Comparison of ENCODE assay signal across 9 mouse cellular contexts in genomic region chr11:98721458-98722226, GRCm38 (mm10). TPM values are rescaled to one million over a fixed set of nuclear protein-coding genes. Genes with fewer than 3 reads are reported as not detected.
A peak's percentile ranks its signal among the peaks of the same experiment; 100 is the strongest.
DNase-seq lines count a peak whose midpoint lies in the region; ATAC-seq and TF ChIP-seq lines count a peak whose summit lies in the region.
"Had no signal": no experiment of that assay in that cellular context is flagged by ENCODE, and none has a peak within 500 bp of the region (broad histone marks: within the 10 kb centered on the region; RNA-seq: fewer than 3 reads in every experiment).

No protein-coding gene starts in this region.

- no peak overlapping the region for H3K4me3 ChIP-seq in forebrain, embryonic 13.5 days
- H3K4me3 ChIP-seq in forebrain, embryonic 14.5 days (ENCODE audit: low read depth, low read length): no peak overlapping the region
- H3K4me3 ChIP-seq in hindbrain, postnatal 0 days (ENCODE audit: low read length): no peak overlapping the region
- no peak overlapping the region for H3K4me3 ChIP-seq in limb, embryonic 11.5 days (ENCODE audit: low read depth, low read length)
- no peak overlapping the region for H3K4me3 ChIP-seq in stomach, postnatal 0 days (ENCODE audit: low read depth, low read length)
- no peak overlapping the region for H3K4me3 ChIP-seq in midbrain, embryonic 11.5 days (ENCODE audit: low read depth, low read length)

- H3K4me2 ChIP-seq in forebrain, embryonic 13.5 days: no peak overlapping the region
- H3K4me2 ChIP-seq in forebrain, embryonic 14.5 days (ENCODE audit: low read length): no peak overlapping the region
- no peak overlapping the region for H3K4me2 ChIP-seq in hindbrain, postnatal 0 days (ENCODE audit: low read depth, low read length)
- no peak overlapping the region for H3K4me2 ChIP-seq in limb, embryonic 11.5 days (ENCODE audit: low read depth, severe bottlenecking)
- no peak overlapping the region for H3K4me2 ChIP-seq in stomach, postnatal 0 days (replicated peaks; ENCODE audit: low read depth)
- no peak overlapping the region for H3K4me2 ChIP-seq in midbrain, embryonic 11.5 days

- WGBS in forebrain, embryonic 13.5 days: 71% methylated on average over 24 of the region's 24 CpGs
- WGBS in forebrain, embryonic 14.5 days: 72% methylated on average over 24 of the region's 24 CpGs
- WGBS in hindbrain, postnatal 0 days: 61% methylated on average over 24 of the region's 24 CpGs
- WGBS in limb, embryonic 11.5 days: 51% methylated on average over 24 of the region's 24 CpGs
- 46% methylated on average over 24 of the region's 24 CpGs for WGBS in stomach, postnatal 0 days
- 73% methylated on average over 24 of the region's 24 CpGs for WGBS in midbrain, embryonic 11.5 days

- 0 out of 2 replicates have a peak overlapping the region, but pooled peaks have one; percentile 8 for H3K9ac ChIP-seq in forebrain, embryonic 13.5 days
- no peak overlapping the region for H3K9ac ChIP-seq in forebrain, embryonic 14.5 days (ENCODE audit: low read length)
- no peak overlapping the region for H3K9ac ChIP-seq in hindbrain, postnatal 0 days (replicated peaks; ENCODE audit: low read length)
- no peak overlapping the region for H3K9ac ChIP-seq in limb, embryonic 11.5 days (ENCODE audit: low read length)
- H3K9ac ChIP-seq in stomach, postnatal 0 days (ENCODE audit: low read length): peak overlapping the region; percentile 23; the same call in 1 of the 2 replicates
- H3K9ac ChIP-seq in midbrain, embryonic 11.5 days (ENCODE audit: low read length): no peak overlapping the region

- no peak overlapping the region for H3K27ac ChIP-seq in forebrain, embryonic 13.5 days
- H3K27ac ChIP-seq in forebrain, embryonic 14.5 days (ENCODE audit: low read depth, low read length): no peak overlapping the region
- H3K27ac ChIP-seq in hindbrain, postnatal 0 days: peak overlapping the region; percentile 46; the same call in 1 of the 2 replicates
- no peak overlapping the region for H3K27ac ChIP-seq in limb, embryonic 11.5 days (replicated peaks; ENCODE audit: low read depth, low read length)
- H3K27ac ChIP-seq in stomach, postnatal 0 days (replicated peaks): peak overlapping the region; percentile 73
- H3K27ac ChIP-seq in midbrain, embryonic 11.5 days (ENCODE audit: low read depth, low read length): no peak overlapping the region

- peaks cover 53% of the 10 kb centered on the region for H3K36me3 ChIP-seq in forebrain, embryonic 13.5 days (ENCODE audit: poor library complexity, severe bottlenecking)
- peaks cover 55% of the 10 kb centered on the region for H3K36me3 ChIP-seq in forebrain, embryonic 14.5 days (ENCODE audit: control insufficient read depth, insufficient read depth, low read length)
- peaks cover 18% of the 10 kb centered on the region; the same call in 1 of the 2 replicates for H3K36me3 ChIP-seq in hindbrain, postnatal 0 days (ENCODE audit: insufficient read depth, low read length)
- H3K36me3 ChIP-seq in limb, embryonic 11.5 days (ENCODE audit: control insufficient read depth, insufficient read depth, low read length): no peaks in the 10 kb centered on the region
- H3K36me3 ChIP-seq in stomach, postnatal 0 days (ENCODE audit: control insufficient read depth, insufficient read depth, low read length): peaks cover 9% of the 10 kb centered on the region; the same call in 1 of the 2 replicates
- peaks cover 7% of the 10 kb centered on the region; the same call in 1 of the 2 replicates for H3K36me3 ChIP-seq in midbrain, embryonic 11.5 days (ENCODE audit: control insufficient read depth, insufficient read depth, low read length)

- no peaks in the 10 kb centered on the region for H3K9me3 ChIP-seq in forebrain, embryonic 13.5 days (replicated peaks)
- H3K9me3 ChIP-seq in forebrain, embryonic 14.5 days (replicated peaks; ENCODE audit: control insufficient read depth, low read length): no peaks in the 10 kb centered on the region
- H3K9me3 ChIP-seq in hindbrain, postnatal 0 days (ENCODE audit: low read length): no peaks in the 10 kb centered on the region
- H3K9me3 ChIP-seq in limb, embryonic 11.5 days (ENCODE audit: control insufficient read depth, low read length): no peaks in the 10 kb centered on the region
- no peaks in the 10 kb centered on the region for H3K9me3 ChIP-seq in stomach, postnatal 0 days (ENCODE audit: control insufficient read depth, low read length)
- H3K9me3 ChIP-seq in midbrain, embryonic 11.5 days (ENCODE audit: control insufficient read depth, low read length): no peaks in the 10 kb centered on the region

- no peaks in the 10 kb centered on the region for H3K27me3 ChIP-seq in forebrain, embryonic 13.5 days
- H3K27me3 ChIP-seq in forebrain, embryonic 14.5 days (replicated peaks; ENCODE audit: control insufficient read depth, insufficient read depth, low read length): no peaks in the 10 kb centered on the region
- no peaks in the 10 kb centered on the region for H3K27me3 ChIP-seq in hindbrain, postnatal 0 days (ENCODE audit: insufficient read depth, low read length)
- H3K27me3 ChIP-seq in limb, embryonic 11.5 days (ENCODE audit: control insufficient read depth, insufficient read depth, low read length): no peaks in the 10 kb centered on the region
- H3K27me3 ChIP-seq in stomach, postnatal 0 days (ENCODE audit: control insufficient read depth, insufficient read depth, low read length): no peaks in the 10 kb centered on the region
- no peaks in the 10 kb centered on the region for H3K27me3 ChIP-seq in midbrain, embryonic 11.5 days (ENCODE audit: control insufficient read depth, insufficient read depth, low read length)

- no peak for TF ChIP-seq EP300 in stomach, postnatal 0 days (optimal IDR thresholded peaks at IDR 0.05)

- peak; percentile 63 for TF ChIP-seq CTCF in hindbrain, postnatal 0 days (IDR thresholded peaks at IDR 0.05; ENCODE audit: low read depth)
- peak; percentile 78 for TF ChIP-seq CTCF in stomach, postnatal 0 days (IDR thresholded peaks at IDR 0.05; ENCODE audit: low read depth)

- no peak for ATAC-seq in forebrain, embryonic 13.5 days
- no peak for ATAC-seq in forebrain, embryonic 14.5 days
- ATAC-seq in hindbrain, postnatal 0 days: peak; percentile 85
- ATAC-seq in limb, embryonic 11.5 days (ENCODE audit: insufficient number of reproducible peaks, low FRiP score, low TSS enrichment, low read depth): no peak
- peak; percentile 53; the same call in 1 of the 2 replicates for ATAC-seq in stomach, postnatal 0 days (ENCODE audit: low FRiP score, low TSS enrichment)
- ATAC-seq in midbrain, embryonic 11.5 days (ENCODE audit: low FRiP score): no peak

- DNase-seq in forebrain, embryonic 14.5 days (ENCODE audit: low spot score): no peak
- DNase-seq in MN1 (ENCODE audit: low spot score): peak; percentile 42
- DNase-seq in fibroblast of lung, adult 2 months (ENCODE audit: low read depth): peak; percentile 88
- peak; percentile 72 for DNase-seq in hindbrain, postnatal 0 days (ENCODE audit: low spot score)
- DNase-seq in limb, embryonic 11.5 days (ENCODE audit: low spot score): peak; percentile 55
- DNase-seq in stomach, postnatal 0 days (ENCODE audit: low spot score): peak; percentile 57
- no peak for DNase-seq in midbrain, embryonic 11.5 days (ENCODE audit: low spot score, missing footprints)

- H3K4me1 ChIP-seq in forebrain, embryonic 13.5 days: peaks cover 14% of the 10 kb centered on the region
- H3K4me1 ChIP-seq in forebrain, embryonic 14.5 days (ENCODE audit: control insufficient read depth, insufficient read depth, low read length): peaks cover 3% of the 10 kb centered on the region; the same call in 1 of the 2 replicates
- no peaks in the 10 kb centered on the region for H3K4me1 ChIP-seq in hindbrain, postnatal 0 days (ENCODE audit: insufficient read depth, low read length)
- H3K4me1 ChIP-seq in limb, embryonic 11.5 days (ENCODE audit: control insufficient read depth, insufficient read depth, low read length): peaks cover 4% of the 10 kb centered on the region; the same call in 1 of the 2 replicates
- H3K4me1 ChIP-seq in stomach, postnatal 0 days (replicated peaks; ENCODE audit: control insufficient read depth, insufficient read depth): no peaks in the 10 kb centered on the region; the same call in 1 of the 2 replicates
- H3K4me1 ChIP-seq in midbrain, embryonic 11.5 days (ENCODE audit: control insufficient read depth, insufficient read depth, low read length): no peaks in the 10 kb centered on the region; the same call in 1 of the 2 replicates

RNA-seq across cellular contexts. Expression of gene Med24, which starts 7.6 kb away (rescaled TPM):
- 79.0 and 86.0 TPM in 2 replicates for polyA plus RNA-seq in forebrain, embryonic 13.5 days (2015; fragmentation: Nextera tagmentation; extraction: Ambion mirVana)
- polyA plus RNA-seq in forebrain, embryonic 14.5 days (2014; fragmentation: Nextera tagmentation; extraction: Ambion mirVana): 76.0 and 85.9 TPM in 2 replicates
- total RNA-seq in hindbrain, postnatal 0 days (2014; rRNA removed): 63.2 and 88.6 TPM in 2 replicates
- 47.1 and 48.3 TPM in 2 replicates for polyA plus RNA-seq in hindbrain, postnatal 0 days (2015; fragmentation: Nextera tagmentation; extraction: Ambion mirVana)
- 68.0 and 69.2 TPM in 2 replicates for polyA plus RNA-seq in limb, embryonic 11.5 days (2014; fragmentation: Nextera tagmentation; extraction: Ambion mirVana)
- polyA plus RNA-seq in stomach, postnatal 0 days (2015; fragmentation: Nextera tagmentation; extraction: Ambion mirVana): 16.5 and 18.7 TPM in 2 replicates
- polyA plus RNA-seq in midbrain, embryonic 11.5 days (2014; fragmentation: Nextera tagmentation; extraction: Ambion mirVana): 66.1 and 67.1 TPM in 2 replicates

RNA-seq across cellular contexts. Expression of gene Thra, which starts 18.8 kb away (rescaled TPM):
- 93.5 and 95.2 TPM in 2 replicates for polyA plus RNA-seq in forebrain, embryonic 13.5 days (2015; fragmentation: Nextera tagmentation; extraction: Ambion mirVana)
- 164 and 199 TPM in 2 replicates for polyA plus RNA-seq in forebrain, embryonic 14.5 days (2014; fragmentation: Nextera tagmentation; extraction: Ambion mirVana)
- 725 and 812 TPM in 2 replicates for total RNA-seq in hindbrain, postnatal 0 days (2014; rRNA removed)
- 160 TPM in 2 replicates for polyA plus RNA-seq in hindbrain, postnatal 0 days (2015; fragmentation: Nextera tagmentation; extraction: Ambion mirVana)
- polyA plus RNA-seq in limb, embryonic 11.5 days (2014; fragmentation: Nextera tagmentation; extraction: Ambion mirVana): 16.5 and 17.7 TPM in 2 replicates
- 24.0 and 24.5 TPM in 2 replicates for polyA plus RNA-seq in stomach, postnatal 0 days (2015; fragmentation: Nextera tagmentation; extraction: Ambion mirVana)
- polyA plus RNA-seq in midbrain, embryonic 11.5 days (2014; fragmentation: Nextera tagmentation; extraction: Ambion mirVana): 21.9 and 23.7 TPM in 2 replicates

RNA-seq across cellular contexts. Expression of gene Csf3, which starts 20.6 kb away (rescaled TPM):
- 0.12 TPM in 1 of 2 replicates, not detected in the other for polyA plus RNA-seq in forebrain, embryonic 13.5 days (2015; fragmentation: Nextera tagmentation; extraction: Ambion mirVana)
- polyA plus RNA-seq in forebrain, embryonic 14.5 days (2014; fragmentation: Nextera tagmentation; extraction: Ambion mirVana): not detected in 2 replicates
- total RNA-seq in hindbrain, postnatal 0 days (2014; rRNA removed): not detected in 2 replicates
- polyA plus RNA-seq in hindbrain, postnatal 0 days (2015; fragmentation: Nextera tagmentation; extraction: Ambion mirVana): not detected in 2 replicates
- 0.11 TPM in 1 of 2 replicates, not detected in the other for polyA plus RNA-seq in limb, embryonic 11.5 days (2014; fragmentation: Nextera tagmentation; extraction: Ambion mirVana)
- polyA plus RNA-seq in stomach, postnatal 0 days (2015; fragmentation: Nextera tagmentation; extraction: Ambion mirVana): 0.08 and 0.11 TPM in 2 replicates
- not detected in 2 replicates for polyA plus RNA-seq in midbrain, embryonic 11.5 days (2014; fragmentation: Nextera tagmentation; extraction: Ambion mirVana)
- polyA plus RNA-seq: neural tube, embryonic 14.5 days had no signal

RNA-seq across cellular contexts. Expression of gene Psmd3, which starts 39.3 kb away (rescaled TPM):
- polyA plus RNA-seq in forebrain, embryonic 13.5 days (2015; fragmentation: Nextera tagmentation; extraction: Ambion mirVana): 187 and 198 TPM in 2 replicates
- 121 and 144 TPM in 2 replicates for polyA plus RNA-seq in forebrain, embryonic 14.5 days (2014; fragmentation: Nextera tagmentation; extraction: Ambion mirVana)
- 131 and 143 TPM in 2 replicates for total RNA-seq in hindbrain, postnatal 0 days (2014; rRNA removed)
- polyA plus RNA-seq in hindbrain, postnatal 0 days (2015; fragmentation: Nextera tagmentation; extraction: Ambion mirVana): 185 and 190 TPM in 2 replicates
- polyA plus RNA-seq in limb, embryonic 11.5 days (2014; fragmentation: Nextera tagmentation; extraction: Ambion mirVana): 180 and 187 TPM in 2 replicates
- 120 and 122 TPM in 2 replicates for polyA plus RNA-seq in stomach, postnatal 0 days (2015; fragmentation: Nextera tagmentation; extraction: Ambion mirVana)
- 142 and 155 TPM in 2 replicates for polyA plus RNA-seq in midbrain, embryonic 11.5 days (2014; fragmentation: Nextera tagmentation; extraction: Ambion mirVana)

RNA-seq across cellular contexts. Expression of gene Nr1d1, which starts 53.5 kb away (rescaled TPM):
- 2.1 and 2.3 TPM in 2 replicates for polyA plus RNA-seq in forebrain, embryonic 13.5 days (2015; fragmentation: Nextera tagmentation; extraction: Ambion mirVana)
- polyA plus RNA-seq in forebrain, embryonic 14.5 days (2014; fragmentation: Nextera tagmentation; extraction: Ambion mirVana): 2.2 and 3.1 TPM in 2 replicates
- total RNA-seq in hindbrain, postnatal 0 days (2014; rRNA removed): 7.5 and 8.6 TPM in 2 replicates
- 10.2 and 13.5 TPM in 2 replicates for polyA plus RNA-seq in hindbrain, postnatal 0 days (2015; fragmentation: Nextera tagmentation; extraction: Ambion mirVana)
- polyA plus RNA-seq in limb, embryonic 11.5 days (2014; fragmentation: Nextera tagmentation; extraction: Ambion mirVana): 1.0 and 1.1 TPM in 2 replicates
- polyA plus RNA-seq in stomach, postnatal 0 days (2015; fragmentation: Nextera tagmentation; extraction: Ambion mirVana): 7.5 and 7.9 TPM in 2 replicates
- 0.93 and 1.2 TPM in 2 replicates for polyA plus RNA-seq in midbrain, embryonic 11.5 days (2014; fragmentation: Nextera tagmentation; extraction: Ambion mirVana)

Comparison
In these comparisons a context has a peak if more than half of its experiments do, and no peak if none do; other contexts are left out.
1. H3K9ac ChIP-seq: peak in forebrain, embryonic 13.5 days (single experiment) and stomach, postnatal 0 days (single experiment); none in forebrain, embryonic 14.5 days (single experiment), hindbrain, postnatal 0 days (single experiment), limb, embryonic 11.5 days (single experiment) and midbrain, embryonic 11.5 days (single experiment).
2. ATAC-seq: peak in hindbrain, postnatal 0 days (single experiment) and stomach, postnatal 0 days (single experiment); none in forebrain, embryonic 13.5 days (single experiment), forebrain, embryonic 14.5 days (single experiment), limb, embryonic 11.5 days (single experiment) and midbrain, embryonic 11.5 days (single experiment).
3. H3K27ac ChIP-seq: peak in hindbrain, postnatal 0 days (single experiment) and stomach, postnatal 0 days (single experiment); none in forebrain, embryonic 13.5 days (single experiment), forebrain, embryonic 14.5 days (single experiment), limb, embryonic 11.5 days (single experiment) and midbrain, embryonic 11.5 days (single experiment).
4. DNase-seq: peak in MN1 (single experiment), fibroblast of lung, adult 2 months (single experiment), hindbrain, postnatal 0 days (single experiment), limb, embryonic 11.5 days (single experiment) and stomach, postnatal 0 days (single experiment); none in forebrain, embryonic 14.5 days (single experiment) and midbrain, embryonic 11.5 days (single experiment).